ENCODE assay signal across 7 mouse cellular contexts in genomic region chr7:29908130-29908950, GRCm38 (mm10). TPM values are rescaled to one million over a fixed set of nuclear protein-coding genes. Genes with fewer than 3 reads are reported as not detected.
DNase-seq lines count a peak whose midpoint lies in the region; ATAC-seq lines count a peak whose summit lies in the region.

Gene Zfp383, plus strand, starts transcription at chr7:29908223.

- H3K36me3 ChIP-seq in intestine, embryonic 15.5 days, result 0 out of 2 replicates have a peak, but pooled peaks cover 2% of the 10 kb centered on the region
- peaks cover 32% of the 10 kb centered on the region for H3K36me3 ChIP-seq in midbrain, embryonic 10.5 days

- H3K4me3 ChIP-seq in intestine, embryonic 15.5 days (replicated peaks), result peak within 1 kb of the TSS; percentile 73
- peak within 1 kb of the TSS; percentile 68 for H3K4me3 ChIP-seq in midbrain, embryonic 10.5 days

- H3K4me2 ChIP-seq in intestine, embryonic 15.5 days (replicated peaks), result peak within 1 kb of the TSS; percentile 68

- peak within 1 kb of the TSS; percentile 81 for H3K27ac ChIP-seq in intestine, embryonic 15.5 days
- H3K27ac ChIP-seq in midbrain, embryonic 10.5 days (replicated peaks), result peak within 1 kb of the TSS; percentile 94

- H3K27me3 ChIP-seq in intestine, embryonic 15.5 days (replicated peaks), result no peaks in the 10 kb centered on the region
- no peaks in the 10 kb centered on the region for H3K27me3 ChIP-seq in midbrain, embryonic 10.5 days (ENCODE audit: low read depth, poor library complexity, severe bottlenecking)

- peak within 1 kb of the TSS; percentile 68 for H3K9ac ChIP-seq in intestine, embryonic 15.5 days

- peak; percentile 79 for DNase-seq in adrenal gland, adult 8-10 months
- DNase-seq in embryo, embryonic 11.5 days (ENCODE audit: low read depth, low spot score), result peak; percentile 76
- peak; percentile 68 to 84 for DNase-seq in gastrocnemius, postnatal 36 days
- DNase-seq in left cerebral cortex, postnatal 25 days (ENCODE audit: low spot score in 2 of 2), result peak; percentile 87
- DNase-seq in midbrain, embryonic 10.5 days (ENCODE audit: low spot score), result peak; percentile 90
- DNase-seq in right cerebral cortex, postnatal 4 days, result peak; percentile 76

- peak; percentile 80 for ATAC-seq in intestine, embryonic 15.5 days

- intact Hi-C loops in gastrocnemius, postnatal 36 days (cut with DNase I), result no loop called here
- intact Hi-C loops in left cerebral cortex, postnatal 25 days (cut with DNase I), result loop anchor here (5.0 kb wide), 3 partner anchors 51 to 141 kb away; partner anchors contain the start of genes Zfp420, Zfp790 and Zfp84

- 1% methylated on average over 33 of the region's 33 CpGs for WGBS in intestine, embryonic 15.5 days
- under 1% methylated on average over 33 of the region's 33 CpGs for WGBS in midbrain, embryonic 10.5 days

- no peaks in the 10 kb centered on the region for H3K9me3 ChIP-seq in intestine, embryonic 15.5 days
- no peaks in the 10 kb centered on the region for H3K9me3 ChIP-seq in midbrain, embryonic 10.5 days (replicated peaks)

- H3K4me1 ChIP-seq in intestine, embryonic 15.5 days (replicated peaks), result 0 out of 2 replicates have a peak, but pooled peaks cover 4% of the 10 kb centered on the region
- peaks cover 24% of the 10 kb centered on the region for H3K4me1 ChIP-seq in midbrain, embryonic 10.5 days

RNA-seq across cellular contexts. Expression of gene Zfp383, which starts in this region (rescaled TPM):
- 10 to 100 TPM in 2 of 4 experiments, 1 to 10 TPM in 2; 6.6 to 11.0 (median 8.9) TPM for total RNA-seq in adrenal gland, adult 8-10 months (2022)
- total RNA-seq in gastrocnemius, postnatal 36 days (2021), result 1 to 10 TPM; 4.0 to 6.3 TPM
- polyA plus RNA-seq in intestine, embryonic 15.5 days (2015; fragmentation: Nextera tagmentation; extraction: Ambion mirVana), result 2.6 and 3.6 TPM in 2 replicates
- total RNA-seq in left cerebral cortex, postnatal 25 days (2021), result 1 to 10 TPM; 8.0 to 8.8 TPM
- 5.4 and 7.3 TPM in 2 replicates for polyA plus RNA-seq in midbrain, embryonic 10.5 days (2016; fragmentation: Nextera tagmentation; extraction: Ambion mirVana)

Comparison
In these comparisons a context has a peak if more than half of its experiments do, and no peak if none do; other contexts are left out.
1. Peak in every context shown above with its lines: DNase-seq, ATAC-seq, H3K4me3 ChIP-seq and H3K27ac ChIP-seq.